8 mouse cellular contexts compared by ENCODE assay signal in the genomic region with DNA sequence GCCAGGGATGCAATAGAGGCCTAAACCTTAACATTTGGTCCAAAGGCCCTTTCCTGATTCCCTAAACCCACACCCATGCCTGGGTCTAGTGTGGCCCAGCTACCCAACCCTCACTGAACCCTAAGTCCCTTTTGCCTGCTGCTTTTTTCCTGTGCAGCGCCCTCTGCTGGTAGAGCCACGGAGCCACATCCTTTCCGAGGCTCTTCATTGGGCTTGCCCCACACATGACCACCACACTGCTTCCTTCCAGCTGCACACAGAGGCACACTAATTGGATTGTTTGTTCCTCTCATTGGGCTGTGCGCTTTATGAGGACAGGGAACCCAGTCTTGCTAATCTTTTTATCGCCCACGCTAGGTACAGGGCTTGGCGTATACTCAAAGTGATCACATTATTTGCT.
DNase-seq lines count a peak whose midpoint lies in the region; ATAC-seq and TF ChIP-seq lines count a peak whose summit lies in the region.

No protein-coding gene starts in this region.

- no peak for ATAC-seq in intestine, embryonic 16.5 days

- H3K9me3 ChIP-seq in E14TG2a.4 (ENCODE audit: low read length) = no peaks in the 10 kb centered on the region
- H3K9me3 ChIP-seq in intestine, embryonic 16.5 days (ENCODE audit: control insufficient read depth, low read length) = no peaks in the 10 kb centered on the region

- no peaks in the 10 kb centered on the region for H3K36me3 ChIP-seq in kidney, adult 2 months (ENCODE audit: control insufficient read depth, insufficient read depth, low read length)
- H3K36me3 ChIP-seq in E14TG2a.4 (ENCODE audit: insufficient read depth, low read length) = no peaks in the 10 kb centered on the region
- no peaks in the 10 kb centered on the region for H3K36me3 ChIP-seq in small intestine, adult 2 months (ENCODE audit: control insufficient read depth, insufficient read depth, low read length)
- no peaks in the 10 kb centered on the region for H3K36me3 ChIP-seq in intestine, embryonic 16.5 days (ENCODE audit: control insufficient read depth, insufficient read depth, low read length)

- H3K27ac ChIP-seq in kidney, adult 2 months (ENCODE audit: insufficient read depth, low read depth, low read length) = no peak overlapping the region
- no peak overlapping the region for H3K27ac ChIP-seq in small intestine, adult 2 months (ENCODE audit: insufficient read depth, low read depth, low read length)
- H3K27ac ChIP-seq in intestine, embryonic 16.5 days (ENCODE audit: low read length) = no peak overlapping the region

- H3K9ac ChIP-seq in intestine, embryonic 16.5 days (ENCODE audit: low read depth, low read length) = no peak overlapping the region

- 68% methylated on average over 7 of the region's 7 CpGs for WGBS in kidney, adult 2 months
- WGBS in small intestine, adult 2 months = 54% methylated on average over 7 of the region's 7 CpGs
- 55% methylated on average over 7 of the region's 7 CpGs for WGBS in intestine, embryonic 16.5 days

- no peaks in the 10 kb centered on the region for H3K27me3 ChIP-seq in kidney, adult 2 months (replicated peaks; ENCODE audit: control insufficient read depth, insufficient read depth, low read length)
- H3K27me3 ChIP-seq in E14TG2a.4 (ENCODE audit: insufficient read depth, low read length) = no peaks in the 10 kb centered on the region
- H3K27me3 ChIP-seq in small intestine, adult 2 months (ENCODE audit: control insufficient read depth, insufficient read depth, low read length) = no peaks in the 10 kb centered on the region
- H3K27me3 ChIP-seq in intestine, embryonic 16.5 days (replicated peaks; ENCODE audit: control insufficient read depth, insufficient read depth, low read length) = no peaks in the 10 kb centered on the region

- no peak overlapping the region for H3K4me2 ChIP-seq in intestine, embryonic 16.5 days (ENCODE audit: low read depth, low read length)

- TF ChIP-seq POLR2A in kidney, adult 2 months (IDR thresholded peaks at IDR 0.05; ENCODE audit: low read depth, low read length) = no peak
- TF ChIP-seq POLR2A in small intestine, adult 2 months (IDR thresholded peaks at IDR 0.05; ENCODE audit: low read depth, low read length) = no peak

- no peak overlapping the region for H3K4me3 ChIP-seq in kidney, adult 2 months (ENCODE audit: insufficient read depth, low read depth, low read length)
- no peak overlapping the region for H3K4me3 ChIP-seq in E14TG2a.4 (replicated peaks; ENCODE audit: low read length)
- no peak overlapping the region for H3K4me3 ChIP-seq in small intestine, adult 2 months (ENCODE audit: low read depth, low read length)
- H3K4me3 ChIP-seq in intestine, embryonic 16.5 days (ENCODE audit: low read length) = no peak overlapping the region

- peak; percentile 63 for TF ChIP-seq CTCF in kidney, adult 2 months (conservative IDR thresholded peaks at IDR 0.05; ENCODE audit: insufficient read depth, insufficient read length, low read depth, low read length)
- TF ChIP-seq CTCF in E14TG2a.4 (conservative IDR thresholded peaks at IDR 0.05; ENCODE audit: low read length) = peak; percentile 97
- peak; percentile 64; the same call in 1 of the 2 replicates for TF ChIP-seq CTCF in small intestine, adult 2 months (IDR thresholded peaks at IDR 0.05; ENCODE audit: extremely low read depth, insufficient read length, insufficient replicate concordance, low read depth, low read length)

- peaks cover 15% of the 10 kb centered on the region for H3K4me1 ChIP-seq in kidney, adult 2 months (ENCODE audit: control insufficient read depth, insufficient read depth, low read length)
- peaks cover 8% of the 10 kb centered on the region; the same call in 1 of the 2 replicates for H3K4me1 ChIP-seq in E14TG2a.4 (replicated peaks; ENCODE audit: low read depth, low read length)
- no peaks in the 10 kb centered on the region for H3K4me1 ChIP-seq in small intestine, adult 2 months (ENCODE audit: control insufficient read depth, insufficient read depth, insufficient read length, low read length)
- H3K4me1 ChIP-seq in intestine, embryonic 16.5 days (ENCODE audit: control insufficient read depth, insufficient read depth, low read length) = no peaks in the 10 kb centered on the region

- no peak for DNase-seq in kidney, adult 2 months
- DNase-seq in kidney, postnatal 14 days = no peak
- peak; percentile 11 to 19 for DNase-seq in adrenal gland, postnatal 4 days (ENCODE audit: low spot score in 2 of 2)
- DNase-seq in hindlimb bud, embryonic 11.5 days (ENCODE audit: extremely low spot score, low read depth, low spot score) = peak; percentile 41
- DNase-seq in kidney, postnatal 25 days = no peak

Comparison
In these comparisons a context has a peak if more than half of its experiments do, and no peak if none do; other contexts are left out.
1. DNase-seq: peak in adrenal gland, postnatal 4 days (2 of 2) and hindlimb bud, embryonic 11.5 days (single experiment); none in kidney, adult 2 months (single experiment), kidney, postnatal 14 days (single experiment) and kidney, postnatal 25 days (0 of 2).
2. Peak in every context shown above with its lines, with median percentiles within 50 percentile points of each other: CTCF ChIP-seq.